Mouse (Mus musculus) cerebellum, adult 11-12 months (tissue): ENCODE results near the gene Plcg2.
A peak's percentile ranks its signal among the peaks of the same experiment; 100 is the strongest.

Experiments used
- DNase-seq: peaks from one replicate; pipeline ENCODE4 v3.0.0; 2022

The Plcg2 gene

DNA sequence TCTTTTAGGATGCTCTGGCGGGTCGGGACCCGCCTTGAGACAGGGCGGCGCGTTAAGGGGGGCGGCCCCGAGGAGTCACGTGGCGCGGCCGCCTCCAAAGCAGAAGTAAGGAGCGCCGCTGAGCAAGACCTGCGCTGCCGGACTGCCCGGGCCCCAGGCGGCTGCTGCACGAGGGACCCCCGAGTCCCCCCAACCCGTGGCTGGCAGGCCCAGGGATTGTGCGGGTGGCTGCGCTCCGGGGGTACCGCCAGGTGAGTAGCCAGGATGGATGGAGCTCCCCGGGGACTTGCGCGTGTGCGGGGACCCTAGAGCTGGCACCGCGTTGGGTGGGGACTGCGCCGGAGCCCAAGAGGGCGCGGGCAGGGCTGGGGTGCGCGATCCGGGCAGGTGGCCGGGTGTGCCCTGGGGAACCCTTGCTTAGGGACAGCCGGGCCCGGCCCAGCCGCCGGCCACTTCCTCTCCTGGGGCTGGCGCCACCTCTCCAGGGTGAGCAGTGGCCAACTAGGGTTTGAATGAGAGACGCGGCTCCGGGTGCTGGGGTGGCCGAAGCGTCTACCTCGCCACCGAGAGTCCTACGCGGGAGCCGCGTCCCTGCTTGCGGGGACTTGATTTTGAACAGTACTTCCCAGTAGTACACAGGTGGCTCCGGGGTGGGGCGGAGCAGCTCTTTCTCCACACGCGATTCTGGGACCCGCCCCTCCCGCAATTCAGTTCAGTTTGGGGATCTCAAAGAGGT lies at the start of gene Plcg2:
Gene Plcg2 (plus strand): TSS at position 113 of the 736 bp plus-strand sequence.
- no peak for DNase-seq

DNA sequence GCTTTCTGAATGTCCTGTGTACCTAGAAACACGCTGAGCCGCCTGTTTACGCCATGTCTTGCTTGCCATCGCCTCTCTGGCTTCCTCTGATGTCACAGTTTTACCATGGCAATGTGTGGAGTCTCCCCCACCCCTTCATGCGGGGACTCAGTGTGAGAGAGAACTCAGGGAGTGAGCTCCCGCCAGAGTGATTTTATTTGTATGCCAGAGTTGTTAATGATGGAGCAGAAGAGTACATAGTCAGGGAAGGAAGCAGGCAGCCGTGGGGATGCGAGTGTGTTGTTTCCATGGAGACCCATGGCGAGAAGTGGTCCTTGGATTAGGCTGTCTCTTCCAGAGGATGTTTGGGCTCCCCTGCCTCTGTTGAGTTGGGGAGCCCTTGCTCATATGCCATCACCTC lies 47.0 kb upstream of the Plcg2 start:
- no peak for DNase-seq

DNA sequence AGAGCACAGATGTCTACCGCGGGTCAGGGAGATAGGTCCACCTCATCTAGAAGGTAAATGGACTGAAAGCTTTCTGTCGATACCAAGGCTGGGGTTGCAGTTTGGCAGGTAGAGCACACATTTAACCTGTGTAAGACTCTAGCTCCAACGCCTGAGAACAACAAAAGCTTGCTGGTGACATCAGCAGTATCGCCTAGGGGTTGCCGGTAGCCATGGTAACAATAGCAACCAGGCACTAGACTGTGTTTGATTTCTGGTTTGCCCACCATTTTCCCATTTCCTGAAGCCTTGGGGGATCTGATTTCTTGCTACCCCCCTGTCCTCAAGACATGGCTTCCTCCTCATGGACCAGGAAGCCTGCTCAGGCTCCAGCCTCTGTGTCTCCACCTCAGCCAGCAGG lies 44.1 kb upstream of the Plcg2 start:
- no peak for DNase-seq

DNA sequence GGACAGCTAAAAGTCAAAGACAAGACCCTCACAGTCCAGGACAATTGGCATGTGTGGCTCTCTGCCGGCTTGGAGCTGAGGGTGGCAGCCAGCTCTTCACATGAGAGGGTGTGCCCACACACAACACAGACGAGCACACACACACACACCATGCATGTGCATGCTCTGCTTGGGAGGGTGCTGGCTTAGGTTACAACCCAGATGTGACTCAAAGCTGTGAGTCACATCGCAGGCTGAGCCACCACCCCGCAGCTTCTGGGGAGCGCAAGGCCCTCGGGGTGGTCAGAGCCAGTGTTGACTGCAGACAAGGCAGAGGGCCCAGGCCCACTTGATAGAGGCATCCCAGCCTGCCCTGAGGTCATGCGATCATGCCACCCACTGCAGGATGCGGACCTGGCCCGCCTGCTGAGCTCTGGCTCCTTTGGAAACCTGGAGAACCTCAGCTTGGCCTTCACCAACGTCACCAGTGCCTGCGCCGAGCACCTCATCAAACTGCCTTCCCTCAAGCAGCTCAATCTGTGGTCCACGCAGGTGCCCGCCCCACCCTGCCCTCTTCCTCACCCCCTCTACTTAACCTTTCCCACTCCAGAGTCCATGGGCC lies 43.5 kb upstream of the Plcg2 start:
- DNase-seq, result no peak

DNA sequence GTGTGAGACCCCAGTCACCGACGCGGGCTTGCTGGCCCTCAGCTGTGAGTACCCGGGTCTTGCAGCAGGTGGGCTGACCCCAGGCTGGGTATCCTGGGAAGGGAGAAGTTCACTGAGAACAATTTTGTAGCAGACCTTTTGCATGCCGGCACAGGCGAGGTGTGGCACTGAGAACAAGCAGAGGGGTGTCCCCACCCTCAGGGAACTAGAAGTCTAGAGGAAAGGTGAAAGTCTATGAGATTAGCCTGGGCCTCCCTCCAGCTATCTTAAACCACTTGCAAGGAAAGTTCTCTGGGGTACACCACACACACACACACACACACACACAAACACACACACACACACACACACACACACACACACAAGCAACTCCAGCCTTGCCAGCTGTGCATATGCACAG lies 42.4 kb upstream of the Plcg2 start:
- DNase-seq, result no peak

DNA sequence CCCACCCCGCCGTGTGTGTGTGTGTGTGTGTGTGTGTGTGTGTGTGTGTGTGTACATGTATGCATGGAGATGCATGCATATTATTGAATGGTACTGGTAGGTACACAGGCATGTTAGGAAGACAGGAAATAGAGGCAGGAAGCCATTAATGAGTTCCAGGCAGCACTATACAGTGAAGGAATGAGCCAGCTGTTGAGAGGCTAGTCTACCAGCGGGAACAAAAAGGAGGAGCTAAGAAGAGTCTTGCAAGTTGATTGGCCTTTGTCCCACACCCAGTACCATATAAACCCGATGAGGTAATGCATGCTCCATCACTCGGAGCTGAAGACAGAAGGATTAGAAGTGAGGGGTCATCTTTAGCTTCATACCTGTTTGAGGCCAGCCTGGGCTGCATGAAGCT lies 39.7 kb upstream of the Plcg2 start:
- no peak for DNase-seq

DNA sequence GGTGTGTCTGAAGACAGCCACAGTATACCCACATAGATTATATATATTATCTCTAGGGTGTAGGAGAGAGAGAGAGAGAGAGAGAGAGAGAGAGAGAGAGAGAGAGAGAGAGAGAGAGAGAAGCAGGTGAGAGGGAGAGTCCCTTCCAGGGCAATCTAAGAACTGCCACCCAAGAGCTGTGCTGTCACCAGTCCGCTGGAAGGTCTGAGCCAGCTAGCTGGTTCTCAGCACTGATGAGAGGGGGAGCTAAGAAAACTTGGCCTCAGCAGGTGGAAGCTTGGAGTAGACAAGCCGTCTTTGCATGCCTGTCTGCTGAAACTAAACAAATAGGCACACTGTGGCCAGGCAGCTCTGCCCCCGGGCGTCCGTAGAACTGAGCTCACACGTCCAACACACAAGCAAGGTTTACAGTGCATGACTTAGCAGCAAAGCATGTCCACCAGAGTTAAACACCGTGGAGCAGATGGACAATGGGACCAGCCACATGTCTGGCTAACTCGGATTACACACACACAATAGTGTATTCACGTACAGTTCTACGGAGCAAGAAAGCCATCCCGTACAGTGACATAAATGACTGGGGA lies 35.3 kb upstream of the Plcg2 start:
- no peak for DNase-seq

DNA sequence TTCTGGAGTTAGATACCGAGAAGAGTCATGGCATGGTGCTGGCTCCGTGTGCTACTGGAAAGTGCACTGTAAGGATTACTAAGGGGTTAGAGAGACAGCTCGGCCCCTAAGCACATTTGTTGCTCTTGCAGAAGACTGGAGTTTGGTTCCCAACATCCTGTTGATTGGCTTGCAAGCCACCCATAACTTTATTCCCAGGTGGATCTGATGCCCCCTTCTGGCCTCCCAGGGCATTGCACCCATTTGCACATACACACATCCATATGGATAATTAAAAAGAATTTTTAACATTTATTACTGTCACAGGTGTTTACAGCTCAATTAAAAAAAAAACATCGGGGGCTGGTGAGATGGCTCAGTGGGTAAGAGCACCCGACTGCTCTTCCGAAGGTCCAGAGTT lies 33.6 kb upstream of the Plcg2 start:
- no peak for DNase-seq

DNA sequence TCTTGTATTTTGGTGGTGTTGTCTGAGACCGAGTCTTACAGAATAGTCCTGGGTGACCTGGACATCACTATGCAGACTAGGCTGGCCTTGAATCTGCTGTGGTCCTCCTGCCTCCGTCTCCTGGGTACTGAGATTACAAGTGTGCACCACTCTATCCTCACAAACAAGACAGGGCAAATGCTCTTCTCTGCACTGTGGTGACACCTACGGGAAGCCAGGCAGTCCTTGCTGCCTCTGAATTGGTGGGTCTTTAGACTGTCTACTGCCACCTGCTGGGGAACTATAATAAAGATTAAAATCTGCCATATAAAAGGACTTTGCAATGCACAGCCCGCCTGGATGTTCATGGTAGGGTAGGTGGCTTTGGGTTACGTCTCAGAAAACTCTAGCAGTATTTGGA lies 32.8 kb upstream of the Plcg2 start:
- DNase-seq, result peak; percentile 23

DNA sequence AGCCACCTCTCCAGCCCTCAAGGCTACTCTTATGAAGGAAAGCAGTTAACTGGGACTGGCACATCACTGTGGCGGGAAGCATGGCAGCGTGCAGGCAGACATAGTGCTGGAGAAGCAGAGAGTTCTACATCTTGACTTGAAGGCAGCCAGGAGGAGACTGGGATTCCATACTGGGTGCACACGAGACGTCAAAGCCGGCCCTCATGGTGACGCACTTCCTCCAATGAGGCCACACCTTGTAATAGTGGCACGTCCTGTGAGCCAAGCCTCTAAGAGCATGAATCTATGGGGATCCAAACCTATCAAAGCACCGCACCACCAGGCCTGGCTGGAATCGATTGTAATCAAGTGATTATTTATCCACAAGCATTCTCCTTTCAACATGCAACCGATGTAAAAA lies 30.6 kb upstream of the Plcg2 start:
- DNase-seq, result no peak

DNA sequence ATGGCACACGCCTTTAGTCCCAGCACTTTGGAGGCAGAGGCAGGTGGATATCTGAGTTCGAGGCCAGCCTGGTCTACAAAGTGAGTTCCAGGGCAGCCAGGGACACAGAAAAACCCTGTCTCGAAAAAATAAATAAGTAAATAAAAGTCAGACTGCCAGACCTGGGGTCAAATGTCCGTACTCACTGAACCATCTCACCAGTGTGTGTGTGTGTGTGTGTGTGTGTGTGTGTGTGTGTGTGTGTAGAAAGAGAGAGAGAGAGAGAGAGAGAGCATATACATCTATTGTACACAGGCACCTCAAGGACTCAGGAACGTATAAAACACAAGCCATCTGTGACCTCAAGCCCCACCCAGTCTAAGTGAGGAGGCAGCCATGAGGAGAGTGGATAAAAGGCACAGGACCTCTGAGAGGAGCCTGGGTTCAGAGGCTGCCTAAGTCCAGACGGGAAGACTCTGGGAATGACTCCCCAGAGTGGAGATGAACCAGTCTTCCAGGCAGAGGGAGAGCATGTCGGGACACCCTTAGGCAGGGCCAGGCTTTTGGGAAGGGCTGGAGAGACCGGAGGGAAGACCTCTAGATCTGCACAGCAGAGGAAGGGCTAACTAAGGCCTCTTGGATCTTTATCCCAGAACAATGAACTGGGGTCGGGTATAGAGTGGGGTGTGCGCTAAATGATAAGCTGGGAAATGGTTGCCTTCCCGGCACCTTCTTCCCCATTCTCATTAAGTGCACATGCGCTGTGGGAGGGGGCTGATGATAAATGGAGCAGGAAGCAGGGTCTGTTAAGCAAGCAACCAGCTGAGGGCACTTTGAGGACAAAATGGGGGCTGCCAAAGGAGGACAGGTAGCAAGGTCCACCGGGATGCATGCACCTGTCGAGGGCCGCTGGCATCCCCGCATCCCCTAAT lies 28.4 kb upstream of the Plcg2 start:
- DNase-seq, result no peak

DNA sequence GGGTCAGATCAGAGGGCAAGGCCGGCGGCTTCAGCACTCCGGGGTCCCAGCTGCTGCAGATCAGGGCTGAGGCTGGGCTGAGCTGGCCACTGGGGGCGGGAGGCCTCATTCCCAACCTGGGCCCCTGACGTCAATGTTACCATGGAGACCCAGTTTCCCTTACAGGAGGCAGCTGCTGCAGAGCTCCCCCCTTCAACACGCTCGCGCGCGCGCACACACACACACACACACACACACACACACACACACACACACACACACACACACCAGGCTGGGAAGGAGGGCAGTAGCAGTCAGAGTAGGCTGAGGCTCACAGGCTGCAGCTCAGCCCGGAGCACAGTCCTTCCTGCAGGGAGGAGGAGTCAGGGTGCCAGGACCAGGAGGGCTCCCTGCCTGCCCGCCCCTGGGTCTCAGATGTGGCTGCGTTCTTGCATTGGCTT lies 27.7 kb upstream of the Plcg2 start:
- peak; percentile 26 for DNase-seq

DNA sequence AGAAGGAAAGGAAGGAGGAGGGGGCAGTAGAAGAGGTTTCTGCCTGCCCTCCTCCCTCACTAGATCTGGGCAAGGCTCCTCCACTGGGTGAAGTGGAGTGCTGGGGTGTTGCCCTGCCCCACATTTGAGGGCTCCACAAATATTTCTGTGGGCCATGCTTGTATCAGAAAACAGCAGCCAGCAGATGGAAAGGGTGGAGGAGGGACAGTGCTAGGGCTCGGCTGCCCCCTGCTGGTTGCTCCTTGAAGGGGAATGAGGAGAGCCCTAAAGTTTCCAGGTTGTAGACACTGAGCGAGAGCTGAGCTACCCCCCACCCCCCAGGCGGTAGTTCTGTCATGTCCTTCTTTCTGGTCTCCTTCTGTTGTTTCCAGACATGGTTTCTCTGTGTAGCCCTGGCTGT lies 26.9 kb upstream of the Plcg2 start:
- DNase-seq, result peak; percentile 15

DNA sequence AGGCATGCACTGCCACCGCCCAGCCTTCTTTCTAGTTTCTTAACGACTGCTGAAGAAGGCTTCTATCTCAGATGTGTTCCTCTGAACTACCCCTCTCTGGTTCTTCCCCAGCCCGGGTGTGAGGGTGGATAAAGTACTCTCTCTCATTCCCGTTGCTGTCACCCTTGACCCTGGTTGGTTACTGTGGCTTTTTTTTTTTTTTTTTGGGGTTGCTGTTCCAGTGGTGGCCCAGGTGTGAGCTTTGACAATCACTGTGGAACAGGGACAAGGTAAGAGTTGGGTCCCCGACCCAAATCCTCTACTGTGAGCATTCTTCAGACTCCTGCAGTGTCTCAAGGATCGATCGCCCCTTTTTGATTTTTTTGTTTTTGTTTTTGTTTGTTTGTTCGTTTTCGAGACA lies 26.4 kb upstream of the Plcg2 start:
- DNase-seq, result no peak

DNA sequence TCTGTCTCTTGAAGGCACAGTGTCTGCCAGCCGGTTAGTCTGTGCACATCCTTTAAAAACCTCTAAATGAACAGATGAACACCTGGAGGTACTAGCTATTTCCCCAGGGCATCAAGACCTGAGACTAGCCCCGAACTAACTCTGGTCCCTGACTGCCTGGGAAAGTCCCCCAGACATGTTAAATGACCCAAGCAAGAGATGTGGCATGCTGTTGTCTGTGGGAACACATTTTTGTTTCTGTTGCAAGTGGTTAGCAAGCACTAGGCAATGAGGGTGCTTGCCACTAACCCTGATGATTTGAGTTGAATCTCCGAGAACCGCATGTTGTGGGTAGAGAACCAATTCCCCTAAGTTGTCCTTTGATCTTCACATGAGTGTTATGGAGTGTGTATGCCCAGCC lies 25.8 kb upstream of the Plcg2 start:
- no peak for DNase-seq

DNA sequence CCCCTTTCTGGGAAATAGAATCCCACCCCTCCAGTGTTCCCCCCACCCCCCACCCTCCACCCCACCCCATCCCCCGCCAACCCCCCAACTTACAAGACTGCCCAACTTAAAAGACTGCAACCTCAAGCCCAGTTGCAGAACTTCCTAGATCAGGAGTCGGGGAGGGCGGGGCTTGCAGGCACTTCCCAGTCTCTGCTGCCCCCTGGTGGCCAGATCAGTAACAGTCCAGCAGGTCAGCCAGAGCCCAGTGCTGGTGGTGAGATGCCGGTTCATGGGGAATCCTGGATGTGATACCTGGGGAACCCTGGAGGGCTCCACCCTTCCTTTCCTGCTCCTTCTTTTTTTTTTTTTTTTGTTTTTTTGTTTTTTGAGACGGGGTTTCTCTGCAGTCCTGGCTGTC lies 23.1 kb upstream of the Plcg2 start:
- peak; percentile 73 for DNase-seq

DNA sequence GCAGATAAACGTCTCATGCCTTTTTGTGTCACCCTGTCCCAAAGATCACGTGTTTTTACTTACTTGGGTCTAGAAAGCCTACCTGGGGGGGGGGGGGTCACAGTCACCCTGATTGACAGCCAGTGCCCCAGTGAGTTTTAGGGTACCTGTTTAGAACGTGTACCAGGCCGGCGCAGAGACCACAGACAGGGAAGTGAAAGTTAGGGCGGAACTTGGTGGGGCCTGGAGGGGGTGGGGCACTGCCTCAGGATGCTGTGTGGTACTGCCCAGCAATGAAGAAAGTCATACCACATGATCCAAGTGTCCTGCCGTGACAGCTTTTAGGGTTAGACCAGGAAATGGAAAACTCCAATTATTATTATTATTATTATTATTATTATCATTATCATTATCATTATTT lies 22.3 kb upstream of the Plcg2 start:
- DNase-seq, result no peak

DNA sequence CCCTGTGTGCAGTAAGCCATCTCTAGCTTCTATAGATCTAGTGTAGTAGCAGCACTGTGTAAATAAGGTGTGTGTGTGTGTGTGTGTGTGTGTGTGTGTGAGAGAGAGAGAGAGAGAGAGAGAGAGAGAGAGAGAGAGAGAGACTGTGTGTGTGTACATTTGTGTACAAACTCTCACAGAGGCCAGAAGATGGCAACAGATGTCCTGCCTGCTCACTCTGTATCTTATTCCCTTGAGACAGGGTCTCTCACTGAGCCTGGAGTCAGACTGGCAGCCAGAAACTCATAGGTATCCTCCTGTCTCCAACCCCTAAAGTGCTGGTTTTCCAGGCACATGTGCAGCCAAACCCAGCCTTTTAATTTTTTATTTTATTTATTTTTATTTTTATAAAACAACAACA lies 20.0 kb upstream of the Plcg2 start:
- DNase-seq, result no peak

DNA sequence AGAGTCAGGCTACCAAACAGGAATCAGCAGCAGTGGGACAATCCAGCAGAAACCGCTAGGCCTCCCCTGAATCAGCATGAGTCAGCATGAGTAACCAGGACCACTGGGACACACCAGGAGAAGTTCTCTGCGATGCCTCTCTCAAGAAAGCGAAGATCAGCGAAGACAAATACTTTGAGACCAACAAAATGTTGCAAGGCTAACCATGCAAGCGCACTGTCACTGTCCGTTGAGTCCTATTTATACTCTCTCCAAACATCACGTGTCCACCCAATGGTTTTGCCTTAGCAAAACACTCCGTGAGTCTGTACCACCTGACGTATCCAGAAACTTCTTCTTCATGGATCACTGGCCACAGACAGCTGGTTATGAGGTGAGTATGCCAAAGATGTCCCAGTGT lies 18.1 kb upstream of the Plcg2 start:
- no peak for DNase-seq

DNA sequence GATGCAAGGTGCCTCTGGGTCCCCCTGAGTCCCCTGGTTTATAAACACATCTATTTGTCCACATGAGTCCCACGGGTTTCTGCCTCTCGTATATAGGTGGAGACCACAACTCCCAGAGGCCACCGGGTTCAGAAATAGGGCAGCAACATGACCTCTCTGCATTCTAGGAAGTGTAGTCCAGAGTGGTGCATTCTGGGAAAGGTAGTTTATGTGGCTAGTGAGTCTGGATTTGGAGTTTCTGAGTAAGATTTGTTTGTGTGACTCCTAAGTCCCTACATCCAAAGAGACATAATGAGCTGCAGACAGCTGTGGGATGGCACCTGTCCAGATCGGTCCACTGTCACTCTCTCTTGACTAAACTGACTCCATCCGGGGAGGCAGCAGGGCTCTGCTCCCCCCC lies 17.6 kb upstream of the Plcg2 start:
- no peak for DNase-seq

DNA sequence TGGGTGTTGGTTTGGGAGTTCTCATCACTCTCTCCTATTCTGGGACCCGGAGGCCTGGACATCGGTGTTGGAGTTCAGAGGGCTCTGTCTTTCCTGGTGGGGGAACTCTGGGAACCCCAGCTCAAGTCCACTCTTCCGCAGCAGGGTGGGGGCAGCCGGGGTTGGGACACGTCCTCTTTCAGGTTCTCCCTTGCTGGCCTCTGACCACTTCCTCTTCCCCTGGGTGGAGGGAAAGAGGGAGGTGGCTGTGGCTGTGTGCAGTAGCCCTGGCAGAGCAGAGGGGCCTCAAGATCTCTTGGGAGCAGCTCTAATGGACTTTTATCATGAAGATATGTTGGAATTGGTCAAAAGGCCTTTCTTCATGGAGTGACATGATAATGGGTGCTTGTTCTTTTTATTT lies 16.3 kb upstream of the Plcg2 start:
- no peak for DNase-seq

DNA sequence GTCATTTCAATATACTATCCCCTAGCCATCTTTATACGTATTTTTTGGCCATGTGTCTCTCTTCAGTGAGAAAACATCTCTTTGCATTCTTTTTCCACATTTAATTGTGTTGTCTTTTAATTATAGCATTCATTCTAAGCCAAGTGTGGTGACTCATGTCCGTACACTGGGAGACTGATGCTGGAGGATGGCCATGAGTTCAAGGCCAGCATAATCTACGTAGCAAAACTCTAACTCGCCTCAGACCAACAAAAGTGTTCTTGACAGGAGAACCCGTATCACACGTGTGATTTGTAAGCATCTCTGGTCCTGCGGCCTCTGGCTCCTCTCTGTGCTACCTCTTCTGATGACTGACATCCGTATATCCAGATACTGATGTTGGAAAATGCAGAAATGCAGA lies 13.4 kb upstream of the Plcg2 start:
- no peak for DNase-seq

DNA sequence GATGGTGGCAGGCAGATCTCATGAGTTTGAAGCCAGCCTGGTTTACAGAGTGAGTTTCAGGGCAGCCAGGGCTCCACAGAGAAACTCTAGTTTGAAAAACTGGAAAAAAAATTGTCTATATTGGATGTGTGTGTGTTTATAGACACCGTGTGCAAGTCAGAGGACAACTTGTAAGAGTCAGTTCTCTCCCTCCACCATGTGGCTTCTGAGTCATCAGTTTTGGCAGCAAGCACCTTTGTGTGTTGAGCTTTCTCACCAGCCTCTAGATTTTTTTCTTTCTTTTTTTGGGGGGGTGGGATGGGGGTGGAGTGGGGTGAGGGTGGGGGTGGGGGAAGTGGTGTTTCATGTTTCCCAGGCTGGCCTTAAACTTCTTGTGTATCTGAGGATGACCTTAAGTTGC lies 12.8 kb upstream of the Plcg2 start:
- DNase-seq, result no peak
